Mouse (Mus musculus) stomach, postnatal 0 days (tissue): ENCODE measurements around the gene Tekt5. TPM values are rescaled to one million over a fixed set of nuclear protein-coding genes. Genes with fewer than 3 reads are reported as not detected.

Experiments
- ATAC-seq: fragments of 200-750 bp; cut with Nextera tagmentation; 2 replicates; pipeline ENCODE4 v1.8.0; 2017; ENCODE audit not compliant: low FRiP score, low TSS enrichment
- DNase-seq: peaks from one replicate; pipeline ENCODE4 v3.0.0-alpha.2; 2016; ENCODE audit warnings: low spot score
- H3K27ac ChIP-seq: fragments of 300-500 bp; sonication (generic); replicated peaks from 2 replicates; pipeline ENCODE4 v1.5.1; 2014; ENCODE audit warnings: mild to moderate bottlenecking, control low read depth
- H3K27me3 ChIP-seq: fragments of 300-500 bp; sonication (generic); 2 replicates; pipeline ENCODE4 v1.6.1; 2014; ENCODE audit warnings: low read length; ENCODE audit not compliant: control insufficient read depth, insufficient read depth
- H3K36me3 ChIP-seq: fragments of 300-500 bp; sonication (generic); 2 replicates; pipeline ENCODE4 v1.6.1; 2014; ENCODE audit warnings: low read length, mixed read lengths; ENCODE audit not compliant: control insufficient read depth, insufficient read depth
- H3K4me1 ChIP-seq: fragments of 300-500 bp; sonication (generic); replicated peaks from 2 replicates; pipeline ENCODE4 v1.6.1; 2014; ENCODE audit warnings: antibody characterized with exemption; ENCODE audit not compliant: control insufficient read depth, insufficient read depth
- H3K4me2 ChIP-seq: fragments of 300-500 bp; sonication (generic); replicated peaks from 2 replicates; pipeline ENCODE4 v1.6.1; 2014; ENCODE audit warnings: low read depth, mild to moderate bottlenecking, control low read depth, moderate library complexity
- H3K4me3 ChIP-seq: fragments of 300-500 bp; sonication (generic); 2 replicates; pipeline ENCODE4 v1.5.1; 2014; ENCODE audit warnings: low read depth, low read length, control low read depth
- H3K9ac ChIP-seq: fragments of 300-500 bp; sonication (generic); 2 replicates; pipeline ENCODE4 v1.6.1; 2014; ENCODE audit warnings: mild to moderate bottlenecking, low read length, control low read depth, mixed read lengths
- H3K9me3 ChIP-seq: fragments of 300-500 bp; sonication (generic); 2 replicates; pipeline ENCODE4 v1.6.1; 2016; ENCODE audit warnings: low read length; ENCODE audit not compliant: control insufficient read depth
- CTCF ChIP-seq: IDR thresholded peaks from 2 replicates; pipeline ENCODE4 v1.5.1; 2016; ENCODE audit warnings: antibody characterized with exemption, low read depth, mild to moderate bottlenecking, moderate library complexity
- EP300 ChIP-seq: optimal IDR thresholded peaks from 2 replicates; pipeline ENCODE3; 2016; ENCODE audit warnings: antibody characterized with exemption
- WGBS: fragments of 180-500 bp; shearing (Covaris S2); extraction: QIAGEN DNeasy Blood & Tissue Kit; methylation state at CpG from one replicate; pipeline ENCODE4 v1.1.7; 2014; 5-methylcytosine and 5-hydroxymethylcytosine counted together
- polyA plus RNA-seq: library from polyadenylated mRNA; unstranded; fragments of >200 nt; fragmentation: Nextera tagmentation; extraction: Ambion mirVana; gene quantifications from 2 replicates; pipeline ENCODE4 v1.2.1, GENCODE M21; 2015

Gene Tekt5
- polyA plus RNA-seq, 1 experiment from 2014 or later = 0.74 TPM

- peak; percentile 80 for ATAC-seq
- H3K27ac ChIP-seq = peak overlapping the region; percentile 78; the same call in 1 of the 2 replicates
- no peak overlapping the region for H3K4me2 ChIP-seq
- H3K4me3 ChIP-seq = no peak overlapping the region
- 51% methylated on average over 12 of the region's 12 CpGs for WGBS
- H3K27me3 ChIP-seq = no peaks in the 10 kb centered on the region
- peak; percentile 43 for TF ChIP-seq EP300
- TF ChIP-seq CTCF = no peak
- H3K9me3 ChIP-seq = no peaks in the 10 kb centered on the region
- H3K4me1 ChIP-seq = 0 out of 2 replicates have a peak, but pooled peaks cover 6% of the 10 kb centered on the region
- peak; percentile 55 for DNase-seq
- no peak overlapping the region for H3K9ac ChIP-seq
- no peaks in the 10 kb centered on the region for H3K36me3 ChIP-seq
Observed at GRCm38 (mm10) chr16:10330586-10331495, 64.4 kb downstream of the Tekt5 start.

GRCm38 (mm10) chr16:10327563-10328333 is 67.5 kb downstream of the Tekt5 start:
- H3K27ac ChIP-seq = peak overlapping the region; percentile 56
- DNase-seq (peak; percentile 35), ATAC-seq (no peak)
- no peaks in the 10 kb centered on the region for H3K9me3 ChIP-seq
- no peaks in the 10 kb centered on the region for H3K27me3 ChIP-seq
- 0 out of 2 replicates have a peak, but pooled peaks cover 6% of the 10 kb centered on the region for H3K4me1 ChIP-seq
- H3K36me3 ChIP-seq = no peaks in the 10 kb centered on the region
- no peak overlapping the region for H3K4me3 ChIP-seq
- WGBS = 43% methylated on average over 13 of the region's 13 CpGs
- no peak overlapping the region for H3K4me2 ChIP-seq
- TF ChIP-seq EP300 (no peak), CTCF (no peak)
- H3K9ac ChIP-seq = no peak overlapping the region

- Histone ChIP-seq H3K4me2 (0 out of 2 replicates have a peak overlapping the region, but pooled peaks have one; percentile 3), H3K27ac (no peak overlapping the region), H3K9ac (no peak overlapping the region), H3K27me3 (no peaks in the 10 kb centered on the region), H3K9me3 (no peaks in the 10 kb centered on the region), H3K4me1 (no peaks in the 10 kb centered on the region), H3K4me3 (no peak overlapping the region), H3K36me3 (no peaks in the 10 kb centered on the region)
- ATAC-seq (peak; percentile 70), DNase-seq (peak; percentile 60)
- TF ChIP-seq EP300 (no peak), CTCF (no peak)
- 30% methylated on average over 17 of the region's 17 CpGs for WGBS
Observed at GRCm38 (mm10) chr16:10319914-10320569, 75.2 kb downstream of the Tekt5 start.

- TF ChIP-seq EP300 (no peak), CTCF (no peak)
- H3K4me3 ChIP-seq = no peak overlapping the region
- H3K4me2 ChIP-seq = no peak overlapping the region
- no peaks in the 10 kb centered on the region for H3K36me3 ChIP-seq
- H3K9me3 ChIP-seq = no peaks in the 10 kb centered on the region
- 41% methylated on average over 4 of the region's 4 CpGs for WGBS
- no peak overlapping the region for H3K9ac ChIP-seq
- DNase-seq = peak; percentile 48
- H3K4me1 ChIP-seq = peaks cover 3% of the 10 kb centered on the region; the same call in 1 of the 2 replicates
- H3K27me3 ChIP-seq = no peaks in the 10 kb centered on the region
- H3K27ac ChIP-seq = peak overlapping the region; percentile 41; the same call in 1 of the 2 replicates
- ATAC-seq = no peak
Observed at GRCm38 (mm10) chr16:10317197-10317544, 78.1 kb downstream of the Tekt5 start.

- peak; percentile 25; the same call in 1 of the 2 replicates for ATAC-seq
- Histone ChIP-seq H3K36me3 (no peaks in the 10 kb centered on the region), H3K27ac (peak overlapping the region; percentile 41; the same call in 1 of the 2 replicates), H3K4me2 (no peak overlapping the region), H3K9ac (no peak overlapping the region), H3K4me1 (peaks cover 3% of the 10 kb centered on the region; the same call in 1 of the 2 replicates), H3K4me3 (no peak overlapping the region), H3K9me3 (no peaks in the 10 kb centered on the region), H3K27me3 (no peaks in the 10 kb centered on the region)
- 50% methylated on average over 10 of the region's 10 CpGs for WGBS
- TF ChIP-seq EP300 (no peak), CTCF (no peak)
- DNase-seq = no peak
Observed at GRCm38 (mm10) chr16:10316493-10317196, 78.6 kb downstream of the Tekt5 start.
